Mouse (Mus musculus): ENCODE measurements at regions not wholly inside any gene's neighbourhood (a gene's known extent, or its start where the extent isn't known, plus 50 kb on each side); places are given as distances from the start of the nearest gene placed in this dataset.

DNA sequence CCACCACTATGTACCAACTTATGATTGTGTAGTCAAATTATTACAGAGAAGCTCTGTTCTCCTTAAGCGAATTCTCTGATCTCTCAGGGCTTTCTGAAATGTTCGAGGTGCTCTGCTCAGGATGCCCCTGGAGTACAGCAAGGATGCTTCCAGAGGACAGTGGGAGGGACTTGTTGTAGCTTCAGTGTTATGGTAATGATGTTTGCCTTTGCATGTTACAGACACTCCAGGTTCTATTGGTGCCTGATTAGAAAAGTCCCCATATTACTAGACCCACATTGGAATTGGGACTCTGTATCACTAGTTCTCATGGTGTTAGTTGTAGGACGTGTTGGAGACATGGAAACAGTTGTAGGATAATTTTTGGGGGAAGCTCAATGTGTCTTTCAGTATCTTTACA lies 96.0 kb downstream of the Epdr1 start:
- no peak for ATAC-seq (replicated peaks; ENCODE audit: low read depth, poor library complexity, severe bottlenecking)

DNA sequence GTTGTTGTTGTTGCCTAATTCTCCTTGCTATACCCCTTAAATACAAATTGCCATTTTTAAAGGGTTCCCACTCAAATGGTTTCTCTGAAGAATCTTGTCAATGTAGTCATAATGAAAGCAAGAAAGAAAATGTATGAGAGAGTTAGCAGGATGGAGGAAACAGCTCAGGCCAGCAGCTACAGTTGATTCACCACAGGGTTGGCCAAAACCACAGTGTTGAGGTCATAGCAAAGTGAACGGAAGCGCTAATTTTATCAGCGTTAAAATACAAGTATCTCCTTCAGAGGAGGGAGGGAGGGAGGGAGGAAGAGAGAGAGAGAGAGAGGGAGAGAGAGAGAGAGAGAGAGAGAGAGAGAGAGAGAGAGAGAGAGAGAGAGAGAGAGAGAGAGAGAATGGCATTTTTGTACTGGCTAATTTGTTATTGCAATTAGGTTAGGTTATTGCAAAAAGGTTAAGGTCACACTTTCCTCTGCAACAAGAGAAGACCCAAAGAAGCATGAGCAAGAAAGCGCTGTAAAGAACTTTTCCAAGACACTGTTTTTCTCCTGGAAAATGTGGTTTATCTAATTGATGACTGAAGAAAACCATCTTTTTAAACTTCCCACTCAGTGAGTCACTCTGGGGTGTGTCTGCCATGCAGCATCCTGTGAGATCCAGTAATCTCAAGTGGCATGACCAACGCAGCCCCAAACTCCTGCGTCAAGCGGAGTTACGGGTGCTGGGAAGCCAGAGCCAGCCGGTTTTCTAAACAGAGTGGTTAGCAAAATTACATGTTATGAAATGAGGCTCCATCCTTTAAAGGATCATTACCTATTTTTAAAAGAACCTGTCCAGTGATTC lies 101.6 kb downstream of the Epdr1 start:
- peak; percentile 72 for ATAC-seq (replicated peaks; ENCODE audit: low read depth, poor library complexity, severe bottlenecking)

DNA sequence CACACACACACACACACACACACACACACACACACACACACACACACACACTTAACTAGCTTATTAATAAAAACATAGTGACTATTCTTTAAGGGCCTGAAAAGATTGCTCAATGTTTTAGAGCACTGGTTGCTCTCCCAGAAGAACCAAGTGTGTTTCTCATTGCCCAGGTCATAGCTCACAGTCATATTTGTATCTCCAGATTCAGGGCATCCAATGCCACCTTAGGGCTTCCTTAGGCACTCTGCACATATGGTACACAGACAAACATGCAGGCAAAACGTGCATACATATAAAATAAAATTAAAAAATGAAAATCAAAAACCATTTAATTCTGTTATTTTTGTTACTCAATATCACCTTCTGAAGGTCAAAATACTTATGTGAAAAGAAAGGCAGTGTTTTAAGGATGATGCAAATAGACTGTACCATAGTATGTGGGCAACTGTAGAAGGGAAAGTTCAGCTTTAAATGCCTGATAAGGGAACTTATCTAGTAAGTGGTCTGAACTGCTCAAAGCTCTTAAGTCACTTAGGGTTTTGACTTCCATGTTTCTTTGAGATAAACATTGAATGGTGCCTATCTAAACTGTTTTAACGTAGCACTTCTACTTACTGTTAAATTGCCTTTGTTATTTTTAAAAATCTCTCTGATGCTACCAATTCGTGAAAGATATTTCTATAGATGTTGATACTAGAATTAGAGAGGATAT lies 104.7 kb downstream of the Epdr1 start:
- ATAC-seq (replicated peaks; ENCODE audit: low read depth, poor library complexity, severe bottlenecking) = peak; percentile 73

DNA sequence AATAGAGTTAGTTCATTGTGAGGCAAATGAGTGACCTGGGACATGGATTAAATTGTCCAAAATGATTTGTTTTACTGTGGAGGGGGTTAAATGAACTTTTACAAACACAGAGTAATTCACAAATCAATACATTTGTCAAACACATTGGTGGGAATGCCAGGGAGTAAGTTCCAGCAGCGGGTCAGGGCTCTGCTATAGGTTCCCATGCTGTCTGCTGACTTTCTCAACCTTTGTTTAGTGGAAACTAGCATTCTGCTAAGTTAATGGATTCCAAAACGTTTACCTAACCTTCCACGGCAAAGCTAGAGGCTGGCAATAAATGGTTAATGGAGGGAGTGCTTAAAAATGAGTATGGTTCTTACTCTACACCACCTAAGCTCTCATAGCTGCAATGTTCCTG lies 110.9 kb upstream of the Stard3nl start:
- no peak for ATAC-seq (replicated peaks; ENCODE audit: low read depth, poor library complexity, severe bottlenecking)

DNA sequence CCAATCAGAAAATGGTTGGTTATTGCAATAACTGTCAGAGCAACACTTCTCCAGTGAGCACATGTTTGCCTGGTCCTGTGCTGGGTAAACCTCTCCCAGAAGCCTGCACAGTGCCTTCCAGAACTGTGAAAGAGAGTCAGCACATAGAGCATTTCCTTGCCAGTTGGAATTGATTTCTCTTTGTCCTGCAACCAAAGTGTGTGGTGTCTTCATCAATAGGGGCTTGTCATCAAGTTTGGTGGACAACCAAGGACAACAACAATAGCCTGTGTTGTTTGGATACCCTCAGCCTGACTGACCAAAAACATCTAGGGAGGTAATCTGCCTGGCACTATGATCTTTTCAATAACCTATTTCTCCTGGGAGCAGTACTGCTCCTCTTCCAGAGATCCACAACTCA lies 108.6 kb upstream of the Stard3nl start:
- no peak for ATAC-seq (replicated peaks; ENCODE audit: low read depth, poor library complexity, severe bottlenecking)

DNA sequence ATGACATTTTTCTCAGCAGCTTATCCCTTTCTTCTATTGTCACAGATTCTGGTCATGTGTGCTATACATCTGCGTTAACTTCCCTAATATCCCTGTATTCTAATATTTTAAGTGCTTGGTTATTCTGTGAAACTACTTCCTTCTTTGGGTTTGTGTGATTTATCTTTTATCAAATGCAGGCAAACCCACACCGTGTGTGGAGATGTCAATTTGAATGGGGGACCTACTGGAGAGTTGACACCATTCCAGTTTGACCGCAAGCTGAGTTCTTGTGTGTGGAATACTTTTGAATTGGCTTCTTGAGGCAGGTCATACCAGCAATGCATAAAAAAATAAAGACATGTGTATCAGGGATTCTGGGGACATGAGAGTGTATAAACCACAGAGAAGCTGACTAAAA lies 86.6 kb upstream of the Stard3nl start:
- ATAC-seq (replicated peaks; ENCODE audit: low read depth, poor library complexity, severe bottlenecking) = 0 out of 2 replicates have a peak, but pooled peaks have one; percentile 11

DNA sequence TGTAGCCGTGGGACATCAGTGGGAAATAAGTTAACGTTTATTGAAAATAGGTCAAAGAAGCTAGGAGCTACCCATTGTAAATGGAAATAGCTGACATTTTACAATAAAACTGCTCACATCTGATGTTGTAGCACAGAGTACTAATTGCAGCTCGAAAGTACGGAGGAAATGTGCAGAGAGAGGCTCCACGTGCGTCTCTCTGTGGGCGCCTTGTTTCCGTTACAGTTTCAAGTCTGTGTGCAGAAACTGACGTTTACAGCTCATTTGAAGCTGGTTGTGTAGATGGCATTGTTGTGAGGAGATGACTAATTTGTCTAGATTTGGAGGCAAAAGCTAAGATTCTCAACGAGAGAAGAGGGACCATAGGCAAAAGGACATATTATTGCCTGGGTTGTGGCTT lies 78.4 kb upstream of the Stard3nl start:
- ATAC-seq (replicated peaks; ENCODE audit: low read depth, poor library complexity, severe bottlenecking) = no peak

DNA sequence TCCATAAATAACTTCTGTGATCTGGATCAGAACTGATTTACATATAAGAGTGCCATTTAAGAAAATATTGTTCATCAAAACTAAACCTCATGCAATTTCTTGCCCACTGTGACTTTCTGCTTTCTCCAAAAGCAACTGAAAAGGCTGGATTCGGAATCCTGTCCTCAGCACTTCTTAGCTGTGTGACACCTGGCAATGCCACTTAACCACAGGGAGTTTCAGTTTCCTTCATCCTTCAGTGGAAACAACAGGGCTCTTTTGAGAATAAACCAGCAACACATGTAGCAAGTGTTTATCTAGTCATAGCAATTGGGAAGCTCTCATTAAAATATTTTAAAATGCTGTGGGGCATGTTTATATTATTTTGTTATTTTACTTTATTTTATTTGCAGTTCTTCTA lies 75.1 kb upstream of the Stard3nl start:
- no peak for ATAC-seq (replicated peaks; ENCODE audit: low read depth, poor library complexity, severe bottlenecking)

DNA sequence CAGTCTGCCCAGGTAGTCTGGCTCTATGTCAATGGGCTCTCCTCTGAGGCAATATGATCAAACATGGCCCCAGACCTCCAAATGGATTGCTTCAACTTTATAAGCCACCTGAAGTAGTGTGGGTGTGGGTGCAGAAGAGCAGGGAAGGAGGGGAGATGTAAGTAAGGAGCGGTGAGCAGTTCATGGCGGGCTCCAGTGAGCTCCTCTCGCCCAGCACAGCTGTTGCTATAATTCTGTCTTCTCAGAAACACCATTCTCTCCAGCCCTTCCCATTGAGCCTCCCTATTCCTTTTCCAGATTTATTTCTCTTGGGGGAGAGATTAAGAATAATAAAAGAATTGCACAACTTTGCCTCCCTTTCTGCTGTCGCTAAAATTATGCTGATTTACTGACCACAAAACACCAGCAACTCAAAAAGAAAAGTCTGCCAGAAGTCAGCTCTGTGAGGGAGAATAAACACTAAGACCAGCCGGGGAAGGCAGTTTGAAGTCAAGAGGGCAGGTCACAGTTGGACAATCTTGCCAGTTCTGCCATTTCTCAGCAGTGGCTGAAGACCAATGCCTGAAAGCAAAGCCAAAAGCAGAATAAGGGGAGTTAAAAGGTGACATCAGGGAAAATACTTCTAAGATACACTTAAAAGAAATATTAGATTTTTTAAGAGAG lies 71.3 kb upstream of the Stard3nl start:
- ATAC-seq (replicated peaks; ENCODE audit: low read depth, poor library complexity, severe bottlenecking) = no peak

DNA sequence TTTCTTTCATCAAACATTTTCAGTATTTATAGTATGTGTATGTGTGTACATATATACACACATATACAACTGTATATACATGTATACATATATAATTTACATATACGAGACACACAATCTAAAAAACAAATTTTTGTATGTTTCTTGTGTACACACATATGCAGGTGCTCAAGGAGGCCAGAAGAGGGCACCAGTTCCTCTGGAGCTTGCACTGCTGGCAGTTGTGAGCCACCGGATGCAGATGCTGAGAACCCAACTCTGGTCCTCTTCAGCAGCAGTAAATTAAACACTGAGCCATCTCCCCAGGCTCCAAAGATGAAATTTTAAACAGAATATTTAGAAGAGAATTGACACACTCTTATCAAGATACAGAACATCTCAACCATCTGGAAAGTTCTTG lies 67.4 kb upstream of the Stard3nl start:
- no peak for ATAC-seq (replicated peaks; ENCODE audit: low read depth, poor library complexity, severe bottlenecking)

DNA sequence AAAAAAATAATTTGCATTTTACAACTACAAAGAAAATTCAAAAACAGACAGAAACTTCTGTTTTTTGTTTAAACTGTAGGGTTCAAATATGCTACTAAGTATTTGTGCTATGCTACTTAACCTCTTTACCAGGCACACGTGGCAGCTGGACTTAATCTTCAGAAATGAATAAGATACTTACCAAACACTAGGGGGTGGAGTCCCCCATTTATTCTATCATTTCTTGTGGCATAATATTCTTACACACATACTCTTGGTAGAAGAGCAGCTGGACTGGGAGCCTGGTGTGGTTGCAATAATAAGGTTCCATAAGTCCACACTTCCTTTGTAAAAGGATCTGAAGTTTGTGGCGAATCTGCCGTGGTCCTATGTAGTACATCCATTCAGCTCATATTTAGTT lies 53.8 kb upstream of the Stard3nl start:
- no peak for ATAC-seq (replicated peaks; ENCODE audit: low read depth, poor library complexity, severe bottlenecking)

Measured in common myeloid progenitor, adult 5-6 weeks (primary cell).